ENCODE assay signal across 25 mouse cellular contexts in genomic region chr7:134772363-134772762, GRCm38 (mm10).
DNase-seq lines count a peak whose midpoint lies in the region; ATAC-seq and TF ChIP-seq lines count a peak whose summit lies in the region.
"Had no signal": no experiment of that assay in that cellular context is flagged by ENCODE, and none has a peak within 500 bp of the region (broad histone marks: within the 10 kb centered on the region; RNA-seq: fewer than 3 reads in every experiment).

No protein-coding gene starts in this region.

- peak; percentile 19 to 33 for DNase-seq in heart, adult 9 months (ENCODE audit: low spot score in 2 of 2)
- no peak for DNase-seq in heart, postnatal 14 days
- peak; percentile 3 for DNase-seq in lung, postnatal 10 days
- no peak for DNase-seq in lung, postnatal 4 days
- DNase-seq in heart, postnatal 0 days (ENCODE audit: low spot score), result peak; percentile 37
- DNase-seq in forebrain, embryonic 11.5 days (ENCODE audit: low spot score), result no peak
- DNase-seq: adrenal gland, postnatal 25 days; B cell, adult 2 months; cerebellum, adult 11-12 months; cerebellum, adult 9-11 months; forebrain, postnatal 0 days; kidney, adult 11 months; kidney, postnatal 36 days; thymus, postnatal 4 days had no signal

- H3K27ac ChIP-seq in heart, postnatal 0 days (ENCODE audit: low read depth), result 0 out of 2 replicates have a peak overlapping the region, but pooled peaks have one; percentile 2
- H3K27ac ChIP-seq in forebrain, embryonic 11.5 days (ENCODE audit: low read depth, low read length), result no peak overlapping the region
- H3K27ac ChIP-seq: embryonic facial prominence, embryonic 13.5 days; forebrain, embryonic 12.5 days; hindbrain, embryonic 10.5 days; hindbrain, embryonic 15.5 days; layer of hippocampus, adult 2 months; limb, embryonic 13.5 days; macrophage; midbrain, embryonic 13.5 days had no signal

- H3K9ac ChIP-seq in heart, postnatal 0 days (replicated peaks; ENCODE audit: low read depth, low read length), result no peak overlapping the region
- H3K9ac ChIP-seq in forebrain, embryonic 11.5 days (ENCODE audit: low read length), result no peak overlapping the region
- H3K9ac ChIP-seq: embryonic facial prominence, embryonic 13.5 days; forebrain, embryonic 12.5 days; forebrain, postnatal 0 days; hindbrain, embryonic 15.5 days; limb, embryonic 13.5 days; midbrain, embryonic 13.5 days had no signal

- no peak for TF ChIP-seq CTCF in heart, postnatal 0 days (IDR thresholded peaks at IDR 0.05; ENCODE audit: low read depth)

- H3K4me2 ChIP-seq in heart, postnatal 0 days (ENCODE audit: low read depth, low read length), result no peak overlapping the region
- no peak overlapping the region for H3K4me2 ChIP-seq in forebrain, embryonic 11.5 days (ENCODE audit: low read depth, low read length, severe bottlenecking)
- H3K4me2 ChIP-seq: embryonic facial prominence, embryonic 13.5 days; forebrain, embryonic 12.5 days; hindbrain, embryonic 15.5 days; limb, embryonic 13.5 days; liver, embryonic 11.5 days; midbrain, embryonic 13.5 days had no signal

- peak; percentile 69 for ATAC-seq in heart, postnatal 0 days (ENCODE audit: insufficient read depth, low read depth)
- ATAC-seq in forebrain, embryonic 11.5 days (replicated peaks; ENCODE audit: low FRiP score), result no peak
- ATAC-seq: forebrain, postnatal 0 days; inflammation-experienced regulatory T-cells, adult 6 months; midbrain, embryonic 13.5 days had no signal

- no peak overlapping the region for H3K4me3 ChIP-seq in heart, postnatal 0 days (ENCODE audit: low read depth, low read length)
- no peak overlapping the region for H3K4me3 ChIP-seq in forebrain, embryonic 11.5 days (ENCODE audit: low read depth, low read length)
- H3K4me3 ChIP-seq: embryonic facial prominence, embryonic 13.5 days; erythroblast, embryonic 14.5 days; forebrain, embryonic 12.5 days; hindbrain, embryonic 10.5 days; hindbrain, embryonic 15.5 days; layer of hippocampus, adult 2 months; limb, embryonic 13.5 days; midbrain, embryonic 13.5 days had no signal

- intact Hi-C loops in heart, postnatal 14 days (cut with DNase I), result no loop called here

- TF ChIP-seq EP300 in heart, postnatal 0 days (IDR thresholded peaks at IDR 0.05; ENCODE audit: low read depth), result peak; percentile 82; the same call in 1 of the 2 replicates

- H3K4me1 ChIP-seq in heart, postnatal 0 days (ENCODE audit: control insufficient read depth, insufficient read depth), result no peaks in the 10 kb centered on the region
- no peaks in the 10 kb centered on the region for H3K4me1 ChIP-seq in forebrain, embryonic 11.5 days (replicated peaks; ENCODE audit: control insufficient read depth, insufficient read depth, low read length)
- H3K4me1 ChIP-seq: limb, embryonic 13.5 days had no signal

- H3K36me3 ChIP-seq in heart, postnatal 0 days (replicated peaks; ENCODE audit: control insufficient read depth, insufficient read depth, low read length), result peaks cover 64% of the 10 kb centered on the region
- H3K36me3 ChIP-seq in forebrain, embryonic 11.5 days (ENCODE audit: control insufficient read depth, insufficient read depth, low read length), result no peaks in the 10 kb centered on the region
- H3K36me3 ChIP-seq: hindbrain, embryonic 15.5 days; midbrain, embryonic 13.5 days had no signal

- no peaks in the 10 kb centered on the region for H3K27me3 ChIP-seq in heart, postnatal 0 days (ENCODE audit: control insufficient read depth, insufficient read depth, low read length)
- H3K27me3 ChIP-seq in forebrain, embryonic 11.5 days (ENCODE audit: control insufficient read depth, insufficient read depth, low read length), result no peaks in the 10 kb centered on the region
- H3K27me3 ChIP-seq: embryonic facial prominence, embryonic 13.5 days; forebrain, embryonic 12.5 days; hindbrain, embryonic 15.5 days; limb, embryonic 13.5 days; midbrain, embryonic 13.5 days had no signal

- H3K9me3 ChIP-seq in heart, postnatal 0 days (replicated peaks; ENCODE audit: control insufficient read depth, low read length), result no peaks in the 10 kb centered on the region
- H3K9me3 ChIP-seq in forebrain, embryonic 11.5 days (ENCODE audit: control insufficient read depth, low read length), result no peaks in the 10 kb centered on the region
- H3K9me3 ChIP-seq: embryonic facial prominence, embryonic 13.5 days; forebrain, embryonic 12.5 days; hindbrain, embryonic 10.5 days; hindbrain, embryonic 15.5 days; limb, embryonic 13.5 days; midbrain, embryonic 13.5 days had no signal

- WGBS in heart, postnatal 0 days, result 19% methylated on average over 7 of the region's 7 CpGs
- WGBS in forebrain, embryonic 11.5 days, result 91% methylated on average over 7 of the region's 7 CpGs

Comparison
In these comparisons a context has a peak if more than half of its experiments do, and no peak if none do; other contexts are left out.
1. DNase-seq: peak in heart, adult 9 months (2 of 2), lung, postnatal 10 days (single experiment) and heart, postnatal 0 days (single experiment); none in heart, postnatal 14 days (0 of 2), lung, postnatal 4 days (0 of 2) and forebrain, embryonic 11.5 days (single experiment).